Mouse (Mus musculus): ENCODE data around the gene Cacnb1.
A peak's percentile ranks its signal among the peaks of the same experiment; 100 is the strongest.

Gene Cacnb1

DNA sequence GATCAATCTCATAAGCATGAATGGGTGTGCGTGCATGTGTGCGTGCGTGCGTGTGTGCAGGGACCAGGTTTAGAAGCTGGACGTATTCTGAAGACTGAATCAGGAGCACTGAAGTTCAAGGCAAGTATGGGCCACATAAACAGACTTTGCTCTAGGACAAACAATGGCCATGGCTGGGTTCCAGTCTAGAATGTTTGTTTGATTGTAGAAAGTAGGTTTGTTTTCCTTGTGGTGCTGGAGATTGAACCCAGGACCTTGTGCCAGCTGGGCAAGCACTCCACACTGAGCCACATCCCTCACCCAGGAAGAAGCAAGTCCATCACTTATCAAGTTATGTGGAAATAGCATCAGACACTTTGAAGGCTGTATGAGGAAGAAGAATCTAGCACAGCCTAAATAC, 6.7 kb downstream of the Cacnb1 start:
- no peak for DNase-seq (ENCODE audit: inconsistent age in 2 of 2, low spot score in 1 of 2)

DNA sequence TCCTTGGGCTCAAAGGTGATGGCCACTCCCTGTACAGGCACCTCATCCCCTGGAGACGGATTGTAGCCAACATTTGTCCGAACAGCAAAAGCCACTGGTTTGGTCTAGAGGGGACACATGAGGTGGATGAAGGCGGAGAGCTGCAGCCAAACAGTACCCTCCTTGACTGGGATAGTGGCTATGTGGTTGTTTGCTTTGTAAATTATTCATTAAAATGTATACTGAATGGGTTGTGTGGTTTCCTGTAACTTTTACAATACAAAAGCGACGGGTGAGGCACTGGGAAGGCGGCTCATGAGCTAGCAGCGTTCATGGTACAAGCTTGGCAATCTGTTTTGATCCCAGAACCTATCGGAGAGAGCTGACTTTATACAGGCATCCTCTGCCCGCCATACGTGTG, 10.0 kb downstream of the Cacnb1 start:
- no peak for DNase-seq (ENCODE audit: inconsistent age in 2 of 2, low spot score in 1 of 2)

DNA sequence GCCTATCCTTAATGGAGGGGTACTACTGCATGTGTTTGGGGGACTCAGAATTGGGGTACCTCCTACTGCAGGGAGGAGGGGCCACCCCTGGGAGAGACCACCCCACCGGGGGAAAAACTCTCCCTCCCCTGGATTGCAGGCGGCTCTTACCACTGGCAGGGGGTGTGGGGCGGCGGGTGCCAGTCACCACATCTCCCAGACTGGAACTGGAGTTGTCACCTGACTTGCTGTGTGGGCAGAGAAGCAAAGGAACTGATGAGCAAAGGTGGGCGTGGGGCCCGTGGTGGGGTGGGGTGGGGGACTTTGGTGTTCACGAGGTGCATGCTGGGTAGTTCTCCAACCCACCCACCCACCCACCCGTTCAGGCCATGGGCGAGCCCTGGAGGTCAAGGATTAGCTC, 11.1 kb downstream of the Cacnb1 start:
- DNase-seq (ENCODE audit: inconsistent age in 2 of 2, low spot score in 1 of 2): no peak

DNA sequence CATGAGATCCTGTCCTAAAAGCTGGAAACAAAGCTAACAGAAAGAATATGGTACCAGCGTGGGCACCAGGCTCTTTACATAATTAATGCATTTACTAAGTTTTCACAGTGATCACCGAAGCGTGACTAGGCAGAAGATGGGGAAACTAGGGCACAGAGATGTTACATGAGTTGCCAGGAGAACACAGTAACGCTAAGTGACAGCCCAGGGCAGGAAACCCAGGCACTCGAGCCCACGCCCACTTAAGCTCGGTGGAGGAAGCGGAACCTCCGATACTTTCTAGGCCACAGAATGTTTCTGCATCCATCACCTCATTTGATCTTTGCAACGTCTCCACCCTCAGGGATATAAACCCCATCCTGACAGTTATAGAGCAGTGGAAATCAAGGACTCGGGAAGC, 14.7 kb downstream of the Cacnb1 start:
- no peak for DNase-seq (ENCODE audit: inconsistent age in 2 of 2, low spot score in 1 of 2)

DNA sequence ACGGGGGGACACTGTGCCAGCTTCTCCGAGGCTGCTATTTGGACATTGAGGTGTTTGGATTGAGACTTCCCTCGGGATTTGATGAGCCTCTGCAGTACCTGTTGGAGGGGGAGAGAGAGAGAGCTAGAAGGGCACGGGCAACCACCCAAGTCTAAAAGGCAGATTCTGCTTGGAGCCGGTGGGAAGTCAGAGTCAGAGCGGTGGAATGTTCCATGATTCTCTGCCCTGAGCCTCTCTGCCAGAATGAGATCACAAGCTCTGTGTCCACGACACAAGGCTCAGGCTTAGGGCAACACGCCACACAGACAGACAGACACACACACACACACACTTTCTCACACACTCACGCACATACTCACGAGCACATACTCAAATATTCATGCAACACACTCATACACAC, 17.1 kb downstream of the Cacnb1 start:
- DNase-seq (ENCODE audit: inconsistent age in 2 of 2, low spot score in 1 of 2): peak; percentile 74 to 75

DNA sequence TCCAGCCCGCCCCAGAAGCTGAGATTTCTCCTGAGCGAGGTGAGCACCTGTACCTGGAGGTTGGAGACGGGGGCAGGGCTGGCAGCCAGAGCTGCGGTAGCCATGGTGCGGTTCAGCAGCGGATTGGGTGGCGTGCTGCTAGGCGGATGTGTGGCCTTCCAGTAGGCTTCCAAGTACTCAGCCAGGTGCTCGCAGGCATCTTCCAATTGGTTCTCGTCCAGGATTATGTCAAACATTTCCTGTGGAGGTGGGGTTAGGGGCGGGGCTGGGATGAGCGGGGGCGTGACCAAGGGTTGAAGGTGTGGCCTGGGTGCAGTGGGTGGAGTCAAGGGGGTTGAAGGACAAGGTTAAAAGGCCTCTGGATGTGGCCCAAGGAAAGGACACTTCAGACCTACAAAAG, 17.8 kb downstream of the Cacnb1 start:
- DNase-seq (ENCODE audit: inconsistent age in 2 of 2, low spot score in 1 of 2): no peak

DNA sequence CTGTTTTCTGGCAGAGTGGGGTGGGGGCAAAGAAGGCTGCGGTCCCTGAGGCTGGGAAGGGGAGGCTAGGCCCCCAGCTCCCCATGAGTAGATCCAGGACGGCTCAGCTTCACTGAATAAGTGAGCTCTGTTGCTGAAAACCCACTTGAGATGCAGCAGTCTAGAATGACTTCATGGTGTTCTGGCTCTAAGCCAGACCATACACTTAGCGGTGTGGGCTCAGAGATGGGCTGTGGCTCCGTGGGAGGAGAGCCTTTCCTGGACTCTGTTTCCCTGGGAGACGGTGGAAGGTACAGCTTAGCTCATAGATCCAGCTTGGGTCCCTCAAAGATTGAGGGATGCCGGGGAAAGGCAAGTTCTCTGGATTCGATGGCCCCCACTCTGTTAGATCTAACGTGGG, 18.7 kb downstream of the Cacnb1 start:
- no peak for DNase-seq (ENCODE audit: inconsistent age in 2 of 2, low spot score in 1 of 2)

DNA sequence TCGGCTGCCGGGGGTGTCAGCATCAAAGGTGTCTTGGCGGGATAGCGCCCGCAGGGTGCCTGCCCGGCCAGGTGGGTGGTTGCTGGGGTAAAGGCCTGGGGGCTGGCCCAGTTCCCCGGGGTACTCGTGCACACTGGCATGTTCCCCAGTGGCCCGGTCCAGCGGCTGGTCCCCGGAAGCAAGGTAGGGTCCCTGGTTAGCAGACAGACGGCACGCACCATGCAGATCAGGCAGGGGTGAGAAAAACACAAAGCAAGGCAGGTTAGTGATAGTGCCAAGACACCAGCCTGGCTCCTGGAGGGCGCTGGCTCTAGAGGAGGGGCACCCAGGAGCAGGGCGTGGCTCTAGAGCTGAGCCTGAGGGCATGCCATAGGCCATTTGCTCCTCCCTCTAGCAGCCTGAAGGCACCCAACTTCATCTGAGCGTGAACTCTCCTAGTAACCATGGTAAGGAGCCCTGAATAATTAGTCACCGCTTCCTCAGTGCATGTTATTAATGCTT, 19.6 kb downstream of the Cacnb1 start:
- no peak for DNase-seq (ENCODE audit: inconsistent age in 2 of 2, low spot score in 1 of 2)

DNA sequence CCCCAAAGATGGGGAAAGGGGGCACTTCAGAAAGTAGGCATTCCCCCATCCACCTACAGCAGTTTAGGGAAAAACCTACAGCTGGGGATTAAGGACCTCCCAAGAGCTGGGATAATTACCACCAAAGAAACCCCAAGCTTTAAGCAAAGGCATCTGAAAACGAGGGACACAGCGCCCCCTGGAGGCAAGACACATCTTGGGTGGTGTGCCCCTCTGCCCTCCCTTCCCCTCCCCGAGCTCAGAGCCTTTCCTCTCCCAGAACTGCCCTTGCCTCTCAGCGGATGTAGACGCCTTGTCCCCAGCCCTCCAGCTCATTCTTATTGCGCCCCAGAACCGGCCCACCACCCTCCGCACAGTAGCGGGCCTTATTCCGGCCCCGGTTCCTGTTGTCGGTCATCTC, 20.2 kb downstream of the Cacnb1 start:
- DNase-seq (ENCODE audit: inconsistent age in 2 of 2, low spot score in 1 of 2): peak; percentile 70 to 87

DNA sequence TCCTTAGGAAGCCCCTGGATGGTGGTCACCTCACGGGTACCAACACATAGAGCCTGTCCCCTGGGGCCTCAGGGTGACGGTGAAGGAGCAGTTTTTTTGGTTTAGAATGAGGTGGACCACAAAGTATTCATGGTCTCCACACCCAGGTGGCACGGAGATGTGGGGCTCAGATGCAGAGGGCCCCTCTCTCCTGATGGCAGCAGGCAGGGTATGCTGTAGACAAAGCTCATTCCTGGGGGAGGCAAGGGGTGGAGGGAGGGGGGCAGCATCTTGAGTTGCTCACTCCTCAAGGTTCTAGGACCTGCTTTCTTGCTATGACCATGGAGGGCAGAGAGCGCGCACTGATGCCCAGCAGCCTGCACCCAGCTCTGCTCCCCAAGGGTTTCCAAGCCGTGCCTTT, 20.8 kb downstream of the Cacnb1 start:
- no peak for DNase-seq (ENCODE audit: inconsistent age in 2 of 2, low spot score in 1 of 2)

DNA sequence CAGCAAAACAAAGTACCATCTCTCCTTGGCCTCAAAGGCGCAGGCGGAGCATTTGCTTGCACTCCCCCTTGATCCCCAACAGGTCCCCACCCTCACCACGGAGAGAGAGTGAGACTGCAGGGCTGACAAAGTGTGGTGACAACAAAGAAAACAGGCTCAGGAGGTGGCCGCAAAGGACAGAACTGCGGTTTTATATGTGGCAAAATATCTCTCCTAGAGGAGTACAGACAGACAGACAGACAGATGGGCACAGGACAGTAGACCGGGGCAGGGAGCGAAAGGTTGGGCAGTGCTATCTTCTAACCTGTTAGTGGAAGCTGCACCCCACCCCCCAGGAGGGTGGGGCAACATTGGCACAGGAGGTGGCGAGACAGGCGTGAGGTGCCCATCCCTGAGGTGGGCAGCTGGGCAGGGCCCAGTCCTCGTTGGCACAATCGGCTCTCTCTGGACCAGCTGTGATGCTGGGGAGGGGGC, 21.4 kb downstream of the Cacnb1 start:
- no peak for DNase-seq (ENCODE audit: inconsistent age in 2 of 2, low spot score in 1 of 2)

DNA sequence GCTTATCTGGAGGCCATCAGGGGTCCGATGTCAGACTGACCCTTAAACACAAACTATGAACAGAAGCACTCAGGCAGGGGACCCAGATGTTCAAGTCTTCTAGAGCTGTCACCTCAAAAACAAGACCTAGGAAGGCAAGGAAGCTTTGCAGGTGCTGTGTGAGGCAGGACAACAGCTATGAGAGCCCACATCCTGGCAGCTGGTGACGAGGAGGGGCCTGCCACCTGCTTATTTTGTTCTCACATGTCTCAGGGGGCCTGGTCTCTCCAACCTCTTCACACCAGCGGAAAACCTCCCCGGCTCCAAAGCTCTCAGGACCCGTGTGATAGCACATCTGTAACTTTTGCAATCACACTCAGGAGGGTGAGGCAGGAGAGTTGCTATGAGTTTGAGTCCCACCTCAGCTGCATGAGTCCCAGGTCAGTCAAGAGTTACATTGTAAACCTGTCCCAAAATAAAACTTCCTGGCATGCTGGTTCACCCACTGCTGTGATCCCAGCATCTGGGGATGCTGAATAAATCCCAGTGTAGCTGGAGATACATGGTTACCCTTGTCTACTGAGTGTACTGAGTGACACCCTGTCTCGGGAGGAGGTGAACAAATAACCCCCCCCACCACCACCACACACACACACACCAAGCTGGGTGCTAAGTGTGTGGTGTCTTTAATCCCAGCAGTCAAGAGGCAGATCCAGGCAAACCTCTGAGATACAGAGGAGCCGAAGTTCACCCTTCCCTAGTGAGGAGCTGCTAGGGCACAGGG, 22.3 kb downstream of the Cacnb1 start:
- no peak for DNase-seq (ENCODE audit: inconsistent age in 2 of 2, low spot score in 1 of 2)

DNA sequence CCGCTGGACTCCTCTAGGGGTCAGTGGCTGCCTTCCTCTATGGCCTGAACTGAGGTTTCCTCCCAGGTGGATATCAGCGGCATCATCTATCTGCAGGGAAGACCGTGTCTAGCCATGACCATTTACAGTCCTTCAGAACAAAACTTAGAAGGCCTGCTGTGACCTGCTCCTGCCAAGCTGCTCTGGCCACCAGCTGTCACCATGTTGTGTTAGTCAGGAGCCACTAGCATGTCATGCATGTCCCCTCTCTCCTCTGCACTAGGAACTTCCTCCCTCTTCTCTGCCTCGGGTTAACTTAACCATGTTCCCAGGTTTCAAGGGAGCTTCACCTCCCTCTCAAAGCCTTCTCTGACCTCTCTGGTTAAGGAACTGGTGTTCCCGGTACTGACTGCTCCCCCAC, 23.1 kb downstream of the Cacnb1 start:
- no peak for DNase-seq (ENCODE audit: inconsistent age in 2 of 2, low spot score in 1 of 2)

DNA sequence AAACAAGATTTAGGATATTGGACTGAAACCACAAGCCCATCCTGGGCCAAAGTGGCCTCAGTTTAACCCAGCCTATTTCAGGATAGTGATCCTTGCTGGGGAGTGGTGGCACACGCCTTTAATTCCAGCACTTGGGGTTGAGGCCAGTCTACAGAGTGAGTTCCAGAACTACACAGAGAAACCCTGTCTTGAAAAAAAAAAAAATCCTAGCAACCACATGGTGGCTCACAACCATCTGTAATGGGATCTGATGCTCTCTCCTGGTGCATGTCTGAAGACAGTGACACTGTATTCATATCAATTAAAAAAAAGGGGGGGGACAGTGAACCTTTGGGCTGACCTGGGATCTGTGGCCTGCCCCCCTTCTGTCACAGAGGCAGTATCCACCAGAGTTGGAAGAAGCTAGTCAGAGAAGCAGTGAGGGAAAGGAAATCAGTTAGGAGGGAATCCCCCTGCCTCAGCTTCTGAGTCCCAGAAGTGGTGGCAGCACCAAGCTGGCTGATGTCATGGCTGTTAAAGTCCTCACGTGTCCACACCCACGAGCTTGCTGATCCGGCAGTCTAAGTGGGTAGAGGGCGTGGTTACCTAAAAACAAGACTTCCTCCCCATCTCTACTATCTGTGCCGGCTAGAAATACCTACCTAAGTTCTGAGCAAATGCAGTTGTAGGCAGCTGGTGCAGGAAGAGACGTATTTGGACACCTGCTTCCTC, 23.8 kb downstream of the Cacnb1 start:
- DNase-seq (ENCODE audit: inconsistent age in 2 of 2, low spot score in 1 of 2): no peak

DNA sequence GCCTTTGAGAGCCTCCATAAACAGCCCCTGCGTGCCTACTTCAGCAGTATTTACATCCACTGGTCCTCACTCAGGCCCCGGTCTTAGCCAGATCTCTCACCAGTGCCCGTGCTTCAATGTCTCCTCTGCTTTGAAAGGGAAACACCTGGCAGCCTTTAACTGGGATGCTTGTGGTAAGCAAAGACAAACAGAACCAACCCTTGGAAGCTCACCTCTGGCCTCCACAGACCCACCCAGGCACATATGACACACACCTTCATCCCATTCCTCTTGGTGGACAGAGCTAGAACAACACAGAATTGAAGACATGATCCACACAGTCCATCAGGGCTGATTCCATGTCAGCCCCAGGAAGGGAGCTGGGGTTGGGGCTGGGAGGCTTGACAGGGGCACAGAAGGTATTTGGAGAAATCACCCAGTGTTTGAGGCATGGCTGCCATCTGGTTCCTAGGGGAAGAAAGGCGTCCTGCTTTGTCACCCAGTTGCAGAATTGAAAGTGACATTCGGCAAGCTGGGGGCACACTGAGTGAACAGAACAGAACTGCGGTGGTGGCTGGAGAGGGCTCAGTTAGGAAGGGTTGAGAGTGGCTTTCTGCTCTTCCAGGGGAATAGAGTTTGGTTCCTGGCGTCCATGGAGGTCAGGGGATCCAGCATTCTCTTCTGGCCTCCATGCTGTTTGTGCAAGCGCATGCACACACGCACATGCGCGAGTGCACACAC, 24.6 kb downstream of the Cacnb1 start:
- DNase-seq (ENCODE audit: inconsistent age in 2 of 2, low spot score in 1 of 2): no peak

DNA sequence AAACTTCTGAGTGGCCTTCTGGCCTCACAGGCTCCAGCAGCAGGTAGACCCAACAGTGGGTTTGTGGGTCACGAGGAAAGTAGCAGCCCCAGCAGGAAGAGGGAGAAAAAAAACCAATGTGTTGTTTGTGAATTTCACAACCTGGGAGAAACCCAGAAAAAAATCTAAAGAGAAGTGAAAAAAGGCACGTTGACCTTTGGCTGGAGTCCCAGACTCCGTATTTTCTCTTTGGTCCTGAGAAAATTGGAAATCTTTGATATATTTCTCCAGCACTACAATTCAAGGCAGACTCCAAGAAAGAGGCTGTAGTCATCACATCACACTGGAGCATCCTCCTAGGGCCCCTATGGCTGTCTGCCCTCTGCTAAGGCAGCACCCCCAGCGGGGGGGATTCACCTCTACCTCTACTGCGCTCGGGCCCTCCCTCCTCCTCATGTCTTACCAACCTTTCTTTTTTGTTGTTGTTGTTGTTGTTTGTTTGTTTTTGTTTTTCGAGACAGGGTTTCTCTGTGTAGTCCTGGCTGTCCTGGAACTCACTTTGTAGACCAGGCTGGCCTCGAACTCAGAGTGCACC, 25.4 kb downstream of the Cacnb1 start:
- DNase-seq (ENCODE audit: inconsistent age in 2 of 2, low spot score in 1 of 2): peak in 1 of 2 experiments; percentile 61

DNA sequence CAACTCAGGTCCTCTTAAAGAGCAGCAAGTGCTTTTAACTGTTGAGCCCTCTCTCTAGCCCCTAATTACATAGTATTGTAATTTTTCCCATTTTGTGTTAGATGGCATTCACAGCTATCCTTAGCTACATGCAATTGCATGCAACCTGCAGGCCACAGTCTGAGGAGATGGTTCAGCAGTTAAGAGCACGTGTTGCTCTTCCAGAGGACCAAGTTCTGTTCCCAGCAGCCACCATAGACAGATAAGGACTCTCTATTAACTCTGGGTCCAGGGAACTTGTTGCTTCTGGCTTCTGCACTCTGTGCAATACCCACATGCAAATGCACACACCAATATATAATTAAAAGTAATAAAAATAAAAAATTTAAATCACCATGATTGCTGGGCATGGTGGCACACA, 26.1 kb downstream of the Cacnb1 start:
- no peak for DNase-seq (ENCODE audit: inconsistent age in 2 of 2, low spot score in 1 of 2)

DNA sequence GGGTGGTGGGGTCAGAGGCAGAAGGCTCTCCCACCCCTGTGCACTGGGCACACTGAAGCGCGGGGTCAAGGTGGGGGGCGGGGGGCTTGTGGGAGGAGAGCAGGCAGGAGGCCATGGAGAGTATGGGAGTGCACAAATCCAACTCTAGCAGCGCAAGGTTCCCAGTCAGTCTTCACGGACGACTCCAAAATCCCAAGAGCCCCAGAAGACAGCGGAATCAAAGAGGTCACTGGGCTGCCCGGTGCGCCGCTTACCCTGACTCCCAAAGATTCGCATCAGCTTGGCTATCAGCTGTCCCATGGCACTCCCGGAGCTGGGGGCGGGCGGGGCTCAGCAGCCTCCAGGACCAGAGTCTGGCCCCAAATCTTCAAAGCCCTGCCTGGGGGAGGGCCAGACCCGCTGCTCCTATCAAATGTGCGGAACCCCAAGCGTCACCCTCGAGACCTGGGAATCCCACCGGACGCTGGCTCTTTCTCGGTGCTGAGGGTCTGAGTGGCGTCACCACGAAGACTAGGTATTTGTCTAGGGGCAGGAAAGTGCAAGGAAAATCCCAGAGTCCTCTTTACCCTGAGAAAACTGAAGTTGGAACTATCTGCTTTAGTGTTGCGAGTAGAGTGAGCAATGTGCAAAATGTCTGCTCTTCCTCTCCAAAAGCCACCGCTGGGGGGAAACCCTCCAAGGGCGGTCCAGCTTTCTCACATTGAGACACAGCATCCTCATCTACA, 27.1 kb downstream of the Cacnb1 start, which contains the start of gene Arl5c:
TSS of gene Arl5c (minus strand) at position 618 of the 725 bp plus-strand sequence.
- DNase-seq (ENCODE audit: inconsistent age in 2 of 2, low spot score in 1 of 2): peak; percentile 54 to 71

DNA sequence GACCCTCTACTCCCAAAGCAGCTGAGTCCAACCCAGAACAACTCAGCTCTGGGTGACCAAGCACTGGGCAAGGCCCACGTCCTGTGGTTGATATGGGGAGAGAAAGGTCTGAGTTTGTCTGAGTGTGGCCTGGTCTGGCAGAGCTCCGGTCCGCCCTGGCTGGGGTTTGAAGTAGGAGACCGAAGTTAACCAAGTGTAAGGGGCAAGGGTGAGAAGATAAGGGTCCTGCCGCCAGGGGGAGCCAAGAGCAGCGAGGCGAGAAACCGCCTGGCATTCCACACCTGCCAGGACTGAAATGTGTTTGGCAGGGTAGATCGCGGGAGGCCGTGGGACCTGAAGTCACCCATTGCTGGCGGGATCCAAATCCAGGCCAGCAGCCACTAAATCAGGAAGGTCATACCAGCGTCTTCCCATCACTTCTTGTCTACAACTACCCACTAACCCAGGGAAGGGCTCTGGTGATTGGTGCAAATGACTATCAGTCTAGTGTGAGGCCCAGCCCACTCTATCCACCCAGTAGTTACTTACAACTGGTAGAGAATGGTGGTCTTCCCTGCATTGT, 28.2 kb downstream of the Cacnb1 start:
- DNase-seq (ENCODE audit: inconsistent age in 2 of 2, low spot score in 1 of 2): peak; percentile 83 to 94

DNA sequence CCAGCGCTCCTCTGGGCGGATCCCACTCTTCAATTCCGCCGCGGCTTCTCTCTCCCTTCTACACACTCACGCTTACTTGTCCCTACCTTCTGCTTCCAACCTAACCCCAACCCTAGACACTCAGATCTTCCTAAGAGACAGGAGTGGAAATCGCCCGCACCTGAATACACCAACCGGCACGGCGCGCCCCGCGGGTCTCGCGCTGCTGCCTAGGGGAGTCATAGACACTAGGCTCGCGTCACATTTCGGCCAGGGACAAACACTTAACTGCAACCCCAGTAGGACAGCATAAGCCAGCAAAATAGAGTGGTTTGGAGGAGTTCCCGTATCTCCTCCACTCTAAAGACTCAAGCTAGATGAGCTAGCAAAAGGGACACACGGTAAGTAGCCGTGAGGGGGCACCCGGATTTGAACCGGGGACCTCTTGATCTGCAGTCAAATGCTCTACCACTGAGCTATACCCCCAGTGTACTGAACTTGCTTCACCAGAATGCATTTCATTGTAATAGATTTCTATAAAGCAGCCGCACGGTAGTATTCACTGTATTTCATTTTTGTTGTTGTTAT, 34.2 kb downstream of the Cacnb1 start:
- peak; percentile 91 to 98 for DNase-seq (ENCODE audit: inconsistent age in 2 of 2, low spot score in 1 of 2)

All from adrenal gland, adult (tissue).